Mouse (Mus musculus) midbrain, postnatal 0 days (tissue): Measurements from ENCODE around the gene Tbkbp1. TPM values are rescaled to one million over a fixed set of nuclear protein-coding genes. Genes with fewer than 3 reads are reported as not detected.

Experiments used
- ATAC-seq: fragments of 200-750 bp; cut with Nextera tagmentation; 2 replicates; pipeline ENCODE4 v1.8.0; 2017; ENCODE audit warnings: moderate number of reproducible peaks, mild to moderate bottlenecking, moderate TSS enrichment, moderate library complexity; ENCODE audit not compliant: low FRiP score
- DNase-seq: peaks from one replicate; pipeline ENCODE4 v3.0.0-alpha.2; 2015; ENCODE audit warnings: low spot score
- H3K27ac ChIP-seq: fragments of 300-500 bp; sonication (generic); 2 replicates; pipeline ENCODE4 v1.5.1; 2014; ENCODE audit warnings: low read depth, mild to moderate bottlenecking, low read length, mixed read lengths
- H3K27me3 ChIP-seq: fragments of 300-500 bp; sonication (generic); 2 replicates; pipeline ENCODE4 v1.6.1; 2014; ENCODE audit warnings: low read length, control low read depth, mixed read lengths; ENCODE audit not compliant: insufficient read depth
- H3K36me3 ChIP-seq: fragments of 300-500 bp; sonication (generic); 2 replicates; pipeline ENCODE4 v1.6.1; 2014; ENCODE audit warnings: low read length, control low read depth, mixed read lengths; ENCODE audit not compliant: insufficient read depth
- H3K4me1 ChIP-seq: fragments of 300-500 bp; sonication (generic); 2 replicates; pipeline ENCODE4 v1.6.1; 2014; ENCODE audit warnings: mild to moderate bottlenecking, control low read depth, antibody characterized with exemption, low read length, mixed read lengths; ENCODE audit not compliant: insufficient read depth
- H3K4me2 ChIP-seq: fragments of 300-500 bp; sonication (generic); 2 replicates; pipeline ENCODE4 v1.6.1; 2014; ENCODE audit warnings: low read depth, mild to moderate bottlenecking, low read length, mixed read lengths; ENCODE audit not compliant: poor library complexity, severe bottlenecking
- H3K4me3 ChIP-seq: fragments of 300-500 bp; sonication (generic); 2 replicates; pipeline ENCODE4 v1.5.1; 2014; ENCODE audit warnings: low read depth, mild to moderate bottlenecking, low read length, moderate library complexity
- H3K9ac ChIP-seq: fragments of 300-500 bp; sonication (generic); replicated peaks from 2 replicates; pipeline ENCODE4 v1.6.1; 2014; ENCODE audit warnings: mild to moderate bottlenecking, low read length, moderate library complexity, mixed read lengths; ENCODE audit not compliant: poor library complexity, severe bottlenecking
- H3K9me3 ChIP-seq: fragments of 300-500 bp; sonication (generic); 2 replicates; pipeline ENCODE4 v1.6.1; 2016; ENCODE audit warnings: low read length, control low read depth
- CTCF ChIP-seq: IDR thresholded peaks from 2 replicates; pipeline ENCODE4 v1.5.1; 2016; ENCODE audit warnings: antibody characterized with exemption, mild to moderate bottlenecking
- WGBS: fragments of 180-500 bp; shearing (Covaris S2); extraction: QIAGEN DNeasy Blood & Tissue Kit; methylation state at CpG from one replicate; pipeline ENCODE4 v1.1.7; 2014; 5-methylcytosine and 5-hydroxymethylcytosine counted together
- polyA plus RNA-seq: library from polyadenylated mRNA; unstranded; fragments of >200 nt; fragmentation: Nextera tagmentation; extraction: Ambion mirVana; gene quantifications from 2 replicates; pipeline ENCODE4 v1.2.1, GENCODE M21; 2015
- total RNA-seq: library from RNA; depleted of rRNA; stranded (reverse); fragments of >200 nt; gene quantifications from 2 replicates; pipeline ENCODE4 v1.2.3, GENCODE M21; 2014

Gene Tbkbp1
- total and polyA plus RNA-seq, 2 experiments from 2014 or later: 10.3 to 45.3 TPM

DNA sequence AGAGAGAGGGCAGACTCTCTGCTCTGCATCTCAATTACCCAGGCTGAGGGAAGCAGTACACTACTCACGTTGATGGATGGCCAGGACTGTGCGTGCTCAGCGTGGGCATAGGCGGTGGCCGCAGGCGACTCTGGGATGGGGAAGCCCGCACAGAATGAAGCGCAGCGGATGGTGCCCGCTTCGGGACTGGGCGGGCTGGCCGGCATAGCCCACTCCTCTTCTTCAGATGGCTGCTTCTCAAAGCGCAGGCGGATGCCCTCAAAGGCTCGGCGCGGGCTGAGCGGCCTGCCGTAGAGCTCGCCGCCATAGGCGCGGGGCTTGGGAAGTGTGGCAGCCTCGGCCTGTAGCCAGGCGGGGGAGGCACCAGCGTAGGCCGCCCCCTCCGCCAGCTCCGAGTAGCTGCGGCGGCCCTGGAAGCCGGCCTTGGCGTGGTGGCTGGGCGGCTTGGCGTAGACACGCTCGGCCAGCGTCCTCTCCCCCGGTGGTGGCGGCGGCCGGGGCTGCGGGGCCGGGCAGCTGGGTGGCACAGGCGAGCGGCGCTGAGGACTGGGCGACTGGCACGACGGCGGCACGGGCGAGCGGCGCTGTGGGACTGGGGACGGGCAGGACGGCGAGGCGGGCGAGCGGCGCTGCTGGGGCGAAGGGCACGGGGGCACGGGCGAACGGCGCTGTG lies 12.6 kb downstream of the Tbkbp1 start:
- peak overlapping the region; percentile 20 for H3K4me3 ChIP-seq
- WGBS: 11% methylated on average over 68 of the region's 69 CpGs
- H3K27me3 ChIP-seq: no peaks in the 10 kb centered on the region; the same call in 1 of the 2 replicates
- H3K4me1 ChIP-seq: no peaks in the 10 kb centered on the region
- ATAC-seq (peak; percentile 63), DNase-seq (peak; percentile 60)
- peak overlapping the region; percentile 51 for H3K4me2 ChIP-seq
- H3K27ac ChIP-seq: peak overlapping the region; percentile 34; the same call in 1 of the 2 replicates
- H3K9ac ChIP-seq: peak overlapping the region; percentile 56
- no peak for TF ChIP-seq CTCF
- H3K9me3 ChIP-seq: no peaks in the 10 kb centered on the region
- H3K36me3 ChIP-seq: peaks cover 22% of the 10 kb centered on the region

DNA sequence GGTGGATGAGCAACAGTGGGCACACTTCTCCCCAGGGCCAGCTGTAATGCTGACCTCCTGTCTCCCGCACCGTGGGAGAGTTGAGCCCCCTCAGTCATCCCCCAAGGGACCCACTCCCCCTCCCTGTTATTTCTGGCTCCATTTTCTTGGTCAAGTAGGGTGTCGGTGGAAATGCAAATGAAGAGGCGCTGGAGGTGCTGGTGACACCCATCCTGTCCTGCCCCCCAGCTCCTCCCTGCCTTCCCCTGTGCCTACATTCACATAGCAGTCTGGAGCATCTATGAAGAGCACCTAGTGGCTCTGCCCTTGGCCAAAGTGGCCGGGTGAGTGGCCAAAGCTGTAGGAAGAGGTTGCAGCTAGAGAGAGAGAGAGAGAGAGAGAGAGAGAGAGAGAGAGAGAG lies 18.0 kb downstream of the Tbkbp1 start:
- DNase-seq (no peak), ATAC-seq (no peak)
- H3K27me3 ChIP-seq: 0 out of 2 replicates have a peak, but pooled peaks cover 7% of the 10 kb centered on the region
- H3K27ac ChIP-seq: no peak overlapping the region
- H3K9ac ChIP-seq: no peak overlapping the region
- no peak overlapping the region for H3K4me2 ChIP-seq
- WGBS: 61% methylated on average over 5 of the region's 5 CpGs
- no peaks in the 10 kb centered on the region for H3K9me3 ChIP-seq
- H3K36me3 ChIP-seq: peaks cover 12% of the 10 kb centered on the region; the same call in 1 of the 2 replicates
- TF ChIP-seq CTCF: no peak
- H3K4me3 ChIP-seq: no peak overlapping the region
- H3K4me1 ChIP-seq: no peaks in the 10 kb centered on the region

GRCm38 (mm10) chr11:97132185-97132584 lies 19.1 kb downstream of the Tbkbp1 start:
- 27% methylated on average over 6 of the region's 6 CpGs for WGBS
- no peak for TF ChIP-seq CTCF
- Histone ChIP-seq H3K27ac (no peak overlapping the region), H3K27me3 (0 out of 2 replicates have a peak, but pooled peaks cover 8% of the 10 kb centered on the region), H3K9me3 (no peaks in the 10 kb centered on the region), H3K36me3 (peaks cover 9% of the 10 kb centered on the region; the same call in 1 of the 2 replicates), H3K9ac (no peak overlapping the region), H3K4me3 (no peak overlapping the region), H3K4me2 (no peak overlapping the region), H3K4me1 (0 out of 2 replicates have a peak, but pooled peaks cover 2% of the 10 kb centered on the region)
- DNase-seq (no peak), ATAC-seq (no peak)

DNA sequence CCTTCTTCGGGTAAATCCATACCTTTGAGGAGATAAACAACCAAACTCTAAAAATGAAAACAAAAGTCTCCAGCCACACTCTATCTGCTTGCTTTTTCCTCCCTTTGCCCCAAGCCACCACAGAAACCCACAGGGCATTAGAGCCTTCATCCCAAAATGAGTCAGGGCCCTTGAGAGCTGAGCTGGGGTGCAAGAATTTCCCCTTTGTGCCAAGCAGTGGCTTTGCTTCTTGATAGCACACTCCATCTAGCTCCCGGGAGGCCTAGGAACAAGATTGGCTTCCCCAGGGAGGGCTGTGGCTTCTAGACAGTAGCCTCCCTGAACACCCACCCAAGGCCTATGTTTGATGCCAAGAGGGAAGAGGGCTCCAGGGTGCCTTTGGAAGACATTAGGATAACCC lies 19.6 kb downstream of the Tbkbp1 start:
- no peak for TF ChIP-seq CTCF
- Histone ChIP-seq H3K27me3 (0 out of 2 replicates have a peak, but pooled peaks cover 8% of the 10 kb centered on the region), H3K4me2 (no peak overlapping the region), H3K9me3 (no peaks in the 10 kb centered on the region), H3K27ac (no peak overlapping the region), H3K9ac (no peak overlapping the region), H3K4me3 (no peak overlapping the region), H3K4me1 (0 out of 2 replicates have a peak, but pooled peaks cover 2% of the 10 kb centered on the region), H3K36me3 (peaks cover 8% of the 10 kb centered on the region; the same call in 1 of the 2 replicates)
- WGBS: 78% methylated on average over 2 of the region's 2 CpGs
- no peak for ATAC-seq
- no peak for DNase-seq

GRCm38 (mm10) chr11:97130318-97130717 lies 21.0 kb downstream of the Tbkbp1 start:
- Histone ChIP-seq H3K9ac (no peak overlapping the region), H3K9me3 (no peaks in the 10 kb centered on the region), H3K4me3 (no peak overlapping the region), H3K4me1 (0 out of 2 replicates have a peak, but pooled peaks cover 2% of the 10 kb centered on the region), H3K36me3 (no peaks in the 10 kb centered on the region), H3K27me3 (0 out of 2 replicates have a peak, but pooled peaks cover 8% of the 10 kb centered on the region), H3K4me2 (no peak overlapping the region), H3K27ac (no peak overlapping the region)
- no peak for TF ChIP-seq CTCF
- 84% methylated on average over 7 of the region's 7 CpGs for WGBS
- ATAC-seq: no peak
- DNase-seq: no peak

DNA sequence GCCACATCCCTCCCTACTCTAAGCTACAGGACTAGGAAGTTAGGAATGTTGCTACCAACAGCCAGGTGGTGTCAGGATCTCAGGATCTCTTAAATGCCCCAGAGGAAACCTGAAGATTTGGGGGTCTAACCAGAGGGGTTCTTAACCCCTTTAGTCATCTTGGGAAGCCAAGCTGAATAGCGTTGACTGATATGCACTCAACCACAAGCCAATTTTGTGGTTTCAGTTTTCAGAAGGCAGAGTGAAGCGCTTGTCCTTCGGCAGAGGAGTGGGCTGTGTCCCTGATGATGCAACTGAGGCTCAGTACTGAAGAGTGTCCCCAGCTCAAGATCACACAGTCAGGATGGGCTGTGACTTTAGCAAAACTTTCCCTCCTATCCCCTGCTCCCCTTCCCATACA lies 22.3 kb downstream of the Tbkbp1 start:
- WGBS: 78% methylated on average over 3 of the region's 3 CpGs
- Histone ChIP-seq H3K9ac (no peak overlapping the region), H3K4me3 (no peak overlapping the region), H3K27ac (no peak overlapping the region), H3K36me3 (no peaks in the 10 kb centered on the region), H3K27me3 (0 out of 2 replicates have a peak, but pooled peaks cover 8% of the 10 kb centered on the region), H3K9me3 (no peaks in the 10 kb centered on the region), H3K4me2 (no peak overlapping the region), H3K4me1 (0 out of 2 replicates have a peak, but pooled peaks cover 2% of the 10 kb centered on the region)
- no peak for TF ChIP-seq CTCF
- DNase-seq (no peak), ATAC-seq (no peak)
